Mouse (Mus musculus) cerebellum, postnatal 10 days (tissue): Measurements from ENCODE around the gene Aldh9a1.

Experiments
- DNase-seq, 2 experiments: peaks; one replicate each; pipeline ENCODE4 v3.0.0; 2021; ENCODE audit warnings: mixed read lengths in 2 of 2

The Aldh9a1 gene

DNA sequence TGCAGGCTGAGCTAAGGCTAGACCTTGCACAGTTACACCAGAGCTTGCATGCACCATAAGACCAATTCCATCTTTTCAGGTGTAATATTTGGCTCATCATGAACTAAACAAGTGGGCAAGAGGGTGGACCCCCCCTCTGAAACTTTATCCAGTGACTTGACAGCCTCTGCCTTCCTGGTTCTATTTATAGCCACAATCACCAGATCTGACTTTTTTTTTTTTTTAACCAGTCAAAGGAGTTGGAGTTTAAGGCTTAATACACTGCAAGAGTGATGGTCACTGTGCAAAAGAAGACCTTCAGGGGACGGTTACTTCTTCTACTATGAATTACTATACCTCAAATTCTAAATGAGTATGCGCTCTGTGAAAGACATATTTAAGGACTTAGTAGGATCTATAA, 35.4 kb downstream of the Aldh9a1 start:
- DNase-seq: no peak

DNA sequence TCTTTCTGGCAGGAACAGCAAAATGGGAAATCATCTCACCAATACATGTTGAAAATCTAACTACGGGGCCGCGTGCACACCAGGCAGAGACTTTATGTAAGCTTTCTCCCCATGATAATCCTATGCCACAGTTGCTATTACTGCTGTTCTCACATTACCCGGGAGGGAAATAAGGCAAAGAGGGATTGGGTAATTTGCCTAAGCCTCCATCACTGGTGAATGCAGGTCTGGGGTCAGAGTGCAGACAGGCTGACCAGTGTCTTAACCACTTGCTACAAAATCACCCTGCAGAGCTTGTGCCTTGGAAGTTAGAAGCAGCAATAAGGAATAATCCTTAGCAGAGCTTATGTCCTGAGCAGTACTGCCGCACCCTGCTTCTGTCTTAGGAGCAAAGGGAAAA, 35.8 kb downstream of the Aldh9a1 start:
- DNase-seq: no peak

DNA sequence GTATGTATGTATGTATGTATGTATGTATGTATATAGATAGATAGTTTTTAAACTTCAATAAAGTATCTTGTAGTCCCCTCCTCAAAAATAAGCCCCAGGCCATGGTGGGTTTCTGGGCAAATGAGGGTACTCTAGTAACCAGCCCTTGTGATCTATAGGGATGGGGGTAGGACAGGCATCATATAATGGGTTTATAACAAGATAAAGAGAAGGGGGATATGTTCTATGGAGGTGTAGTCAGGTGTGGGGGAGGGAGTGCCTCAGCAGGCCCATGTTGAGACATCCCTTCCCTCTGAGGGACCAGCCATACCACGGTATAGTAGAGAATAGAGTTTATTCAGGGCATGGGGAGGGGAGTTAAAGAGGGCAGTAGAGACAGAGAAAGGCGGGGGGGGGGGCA, 36.7 kb downstream of the Aldh9a1 start:
- DNase-seq: no peak

DNA sequence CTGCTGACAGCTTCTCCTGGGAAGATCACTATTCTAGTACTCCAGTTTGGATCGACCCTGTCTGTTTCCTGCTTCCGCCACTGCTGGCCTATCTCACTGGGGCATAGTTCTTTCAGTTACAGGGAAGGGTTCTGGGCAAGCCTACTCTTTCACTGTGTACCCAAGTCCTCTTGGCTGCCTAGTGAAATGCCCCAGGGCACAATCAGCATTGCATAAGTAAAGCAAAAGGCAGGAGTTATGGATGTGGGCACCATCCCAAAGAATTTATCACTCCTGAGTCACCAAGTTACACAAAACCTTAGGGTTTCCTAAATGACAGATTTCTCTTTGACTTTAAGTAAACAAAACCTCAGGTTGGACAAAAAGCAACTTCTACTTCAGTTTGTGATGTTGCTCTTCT, 37.5 kb downstream of the Aldh9a1 start:
- DNase-seq: no peak

DNA sequence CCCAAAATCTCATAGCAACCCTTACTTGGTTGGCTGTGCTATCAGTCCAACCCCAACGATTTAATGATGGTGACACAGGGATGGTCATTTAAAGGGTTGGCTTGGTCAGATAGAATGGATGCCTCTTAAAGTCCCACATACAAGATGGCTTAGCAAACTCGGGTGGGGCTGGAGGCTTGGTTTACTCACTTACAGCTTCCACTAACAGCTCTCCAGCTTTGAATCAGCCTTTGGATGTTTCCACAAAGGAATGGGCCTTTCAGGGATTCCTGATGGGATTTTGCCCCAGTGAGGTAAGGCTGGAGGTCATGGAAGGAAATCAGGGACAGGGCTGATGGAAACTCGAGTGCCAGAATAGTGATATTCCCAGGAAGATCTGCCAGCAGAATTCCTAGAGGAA, 38.0 kb downstream of the Aldh9a1 start:
- no peak for DNase-seq

DNA sequence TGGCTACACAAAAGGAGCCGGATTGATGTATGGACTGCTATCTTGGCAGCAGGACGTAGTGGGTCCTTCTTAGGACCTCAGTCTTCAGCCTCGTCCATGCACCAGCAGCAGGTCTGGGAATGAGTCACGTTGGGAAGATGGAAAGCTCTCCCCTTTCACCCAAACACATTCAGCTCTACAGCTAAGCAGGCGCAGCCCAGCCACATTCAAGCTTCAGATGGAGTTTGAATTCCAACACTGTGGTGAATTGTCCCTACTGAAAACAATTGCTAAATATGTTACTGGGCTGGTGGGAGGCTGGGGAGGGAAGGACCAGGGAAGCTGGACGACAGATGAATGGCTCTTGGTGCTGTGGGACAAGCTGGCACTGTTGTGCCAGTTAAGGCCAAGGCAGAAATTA, 38.8 kb downstream of the Aldh9a1 start:
- DNase-seq: no peak

DNA sequence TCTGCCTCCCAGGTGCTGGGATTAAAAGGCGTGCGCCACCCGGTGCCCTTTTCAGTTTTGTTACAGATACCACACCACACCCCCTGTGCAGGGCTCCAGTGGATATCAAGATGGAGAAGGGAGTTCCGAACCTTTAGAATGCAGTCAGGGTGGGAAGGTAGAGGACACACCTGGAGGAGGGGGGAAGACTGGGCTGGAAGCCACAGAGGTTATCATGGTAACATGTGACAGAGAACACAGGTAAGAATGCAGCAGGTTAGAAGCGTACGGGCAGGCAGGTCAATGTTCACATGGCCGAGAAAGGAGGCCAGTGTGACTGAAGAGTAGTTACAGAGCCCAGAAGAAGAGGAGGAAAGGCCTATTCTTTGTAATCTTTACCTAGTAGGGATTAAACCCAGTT, 39.8 kb downstream of the Aldh9a1 start:
- no peak for DNase-seq

DNA sequence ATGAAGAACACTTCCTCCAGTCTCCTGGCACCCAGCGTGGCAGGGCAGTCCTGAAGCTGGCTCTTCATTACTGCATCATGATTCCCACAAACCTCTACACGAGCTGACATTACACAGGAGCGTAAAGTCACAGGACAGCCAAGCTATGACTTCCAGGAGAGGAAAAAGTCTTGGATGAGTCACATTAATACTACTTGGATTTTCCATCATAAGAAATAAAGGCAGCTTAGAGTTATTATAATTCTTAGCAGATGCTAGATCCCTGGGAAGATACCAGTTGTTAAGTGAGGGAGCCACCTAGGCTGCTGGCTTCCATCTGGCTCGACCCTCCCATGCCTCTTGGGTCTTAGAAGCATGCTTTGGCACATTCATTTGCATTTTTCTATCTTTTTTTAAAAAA, 40.6 kb downstream of the Aldh9a1 start:
- no peak for DNase-seq

DNA sequence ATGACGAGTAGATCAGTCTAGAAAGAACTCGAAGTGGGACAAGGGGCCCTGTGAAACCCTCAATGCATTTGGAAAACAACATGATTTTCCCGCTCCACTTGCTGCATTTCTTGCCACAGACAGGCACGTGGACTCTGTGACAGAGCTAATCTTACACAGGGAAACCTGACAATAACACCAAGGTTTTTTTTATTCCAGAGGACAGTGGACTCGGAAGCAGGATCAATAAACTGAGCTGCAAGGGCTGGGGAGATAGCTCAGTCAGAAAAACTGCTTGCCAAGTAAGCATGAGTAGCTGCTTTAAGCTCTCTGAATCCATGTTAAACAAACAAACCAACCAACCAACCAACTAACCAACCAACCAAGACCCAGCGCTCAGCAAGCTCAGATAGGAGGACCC, 41.5 kb downstream of the Aldh9a1 start:
- no peak for DNase-seq

DNA sequence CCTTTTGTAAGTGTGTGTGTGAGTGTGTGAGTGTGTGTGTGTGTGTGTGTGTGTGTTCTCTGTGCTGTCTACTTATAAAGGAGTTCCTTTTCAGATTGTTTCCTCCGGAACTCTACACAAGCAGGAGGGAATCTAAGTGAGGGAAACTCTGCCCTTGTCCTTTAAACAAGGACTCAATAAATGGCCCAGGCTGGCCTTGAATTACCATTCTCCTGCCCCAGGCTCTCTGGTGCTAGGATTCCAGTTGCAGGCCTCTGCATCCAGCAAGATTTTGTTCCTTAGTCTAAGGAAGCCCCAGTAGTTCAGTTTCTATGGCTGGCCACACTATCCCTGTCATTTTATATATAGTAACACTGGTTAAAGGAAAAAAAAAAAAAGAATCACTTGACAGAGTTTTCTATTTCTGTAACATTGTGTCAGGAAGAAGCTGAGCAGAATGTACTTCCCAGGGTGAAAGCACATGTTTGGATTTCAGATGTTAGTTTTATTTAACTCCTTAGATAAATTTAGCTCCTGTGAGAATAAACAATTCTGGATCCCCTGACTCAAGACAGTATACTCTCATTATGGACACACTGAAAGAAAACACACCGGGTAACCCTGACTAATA, 42.3 kb downstream of the Aldh9a1 start:
- DNase-seq: no peak

DNA sequence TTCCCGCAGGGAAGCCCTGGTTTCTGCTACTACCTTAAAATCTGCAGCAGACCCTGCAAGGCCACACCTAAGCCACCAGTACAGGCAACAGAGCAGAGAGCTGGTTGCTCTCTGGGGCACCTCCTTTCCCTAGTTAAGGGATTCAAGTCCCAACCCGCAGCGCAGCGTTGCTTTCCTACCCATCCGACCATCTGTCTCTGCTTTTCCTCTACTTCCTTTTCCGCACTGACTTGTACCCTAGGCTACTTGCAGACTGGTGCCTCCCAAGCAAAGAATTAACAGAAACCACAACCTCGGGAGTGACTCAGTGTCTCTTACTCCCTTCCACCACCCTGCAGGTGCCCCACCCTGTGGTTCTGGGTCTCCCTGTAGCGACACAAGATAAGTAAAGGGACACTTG, 42.9 kb downstream of the Aldh9a1 start:
- DNase-seq: peak; percentile 41 to 59

DNA sequence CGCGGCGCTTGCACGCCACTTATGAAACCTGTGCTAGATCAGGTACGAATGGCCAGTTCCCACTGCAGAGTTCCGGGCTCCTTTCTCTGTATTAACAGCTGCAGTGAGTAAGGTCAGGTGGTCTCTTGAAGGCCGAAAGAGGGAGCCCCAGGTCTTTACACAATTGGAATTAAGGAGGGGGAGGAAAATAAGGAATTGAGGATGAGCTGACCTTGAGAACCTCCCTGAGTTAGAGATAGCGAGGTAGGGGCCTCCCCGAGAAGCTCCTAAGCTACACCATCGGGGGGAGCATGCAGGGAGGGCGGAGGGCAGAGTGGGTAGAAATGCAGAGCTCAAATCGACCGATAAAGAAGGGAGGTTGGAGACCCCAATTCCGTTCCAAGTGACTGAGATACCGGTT, 43.5 kb downstream of the Aldh9a1 start:
- DNase-seq: peak in 1 of 2 experiments; percentile 44

DNA sequence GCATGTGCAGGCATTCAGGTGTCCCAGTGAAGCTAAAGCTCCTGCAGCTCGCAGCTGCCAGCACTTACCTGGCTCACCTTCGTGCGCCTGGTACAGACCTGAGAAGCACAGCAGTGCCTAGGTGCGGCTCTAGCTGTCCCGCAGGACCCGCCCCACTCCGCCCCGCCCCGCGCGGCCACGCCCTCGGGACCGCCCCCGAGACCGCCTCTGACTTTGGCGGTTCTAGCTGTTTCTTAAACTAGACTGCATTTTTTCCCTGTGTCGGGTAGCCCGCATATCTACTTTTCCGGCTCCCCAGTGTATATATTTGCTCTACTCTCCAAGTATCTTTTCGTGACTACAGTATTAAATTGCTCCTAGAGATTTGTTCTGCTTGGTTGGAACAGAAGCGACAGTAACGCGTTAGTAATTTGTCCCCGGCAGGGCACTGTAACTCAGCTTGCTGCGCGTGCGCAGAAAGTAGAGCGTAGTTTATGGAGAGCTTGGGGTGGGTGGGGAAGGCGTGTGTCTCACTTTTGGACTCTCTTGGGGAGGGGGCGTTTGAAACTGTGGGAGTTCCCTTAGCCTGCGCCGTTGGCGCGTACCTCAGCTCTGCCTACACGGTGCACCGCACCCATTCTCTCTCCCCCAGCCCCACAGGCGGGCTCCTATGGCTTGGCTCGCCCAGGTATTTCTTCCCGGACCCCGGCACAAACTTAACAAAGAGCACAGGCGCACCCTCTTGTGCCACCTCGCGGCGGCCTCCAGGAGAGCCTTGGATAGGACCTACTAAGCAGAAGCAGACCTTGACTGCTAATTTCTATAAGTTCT, 44.1 kb downstream of the Aldh9a1 start, which contains the start of gene Mgst3:
Gene Mgst3 (minus strand): TSS at position 159 of the 810 bp plus-strand sequence.
- peak; percentile 95 to 96 for DNase-seq

DNA sequence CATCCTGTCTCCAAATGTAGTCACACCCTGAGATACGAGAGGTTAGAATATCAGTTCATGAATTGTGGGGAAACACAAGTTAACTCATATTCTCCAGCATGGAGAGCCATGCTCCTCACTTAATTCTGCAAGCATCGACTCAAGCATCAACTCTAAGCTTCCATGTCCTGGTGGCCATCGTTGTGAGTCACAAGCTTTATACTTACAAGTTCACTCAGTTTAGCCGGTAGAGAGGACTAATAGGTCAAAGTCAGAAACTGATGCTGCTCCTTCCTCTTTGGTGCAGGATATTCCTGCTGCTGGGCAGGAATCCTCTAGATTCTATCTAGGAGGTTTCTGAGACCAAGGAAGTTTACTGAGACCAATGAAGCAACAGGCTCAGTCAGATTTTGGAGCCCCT, 55.4 kb downstream of the Aldh9a1 start:
- no peak for DNase-seq

DNA sequence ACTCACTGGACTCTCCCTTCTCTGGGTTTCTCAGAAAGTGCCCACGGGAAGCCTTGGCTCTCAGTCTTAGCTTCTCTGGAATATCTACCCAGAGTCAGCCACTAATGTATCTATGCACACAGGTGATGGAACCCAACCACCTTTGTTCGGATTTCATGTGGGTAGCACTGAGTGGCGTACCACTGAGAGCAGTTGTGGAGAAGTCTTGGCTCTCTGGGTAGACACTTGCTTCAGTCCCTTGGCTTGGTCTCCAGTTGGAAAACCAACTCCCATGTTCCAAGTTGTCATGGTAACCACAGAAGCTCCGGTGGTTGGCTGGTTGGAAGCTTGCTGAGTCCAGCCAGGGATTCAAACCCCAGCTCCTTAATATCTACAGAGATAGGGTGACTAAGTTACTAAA, 59.8 kb downstream of the Aldh9a1 start:
- DNase-seq: peak in 1 of 2 experiments; percentile 10

DNA sequence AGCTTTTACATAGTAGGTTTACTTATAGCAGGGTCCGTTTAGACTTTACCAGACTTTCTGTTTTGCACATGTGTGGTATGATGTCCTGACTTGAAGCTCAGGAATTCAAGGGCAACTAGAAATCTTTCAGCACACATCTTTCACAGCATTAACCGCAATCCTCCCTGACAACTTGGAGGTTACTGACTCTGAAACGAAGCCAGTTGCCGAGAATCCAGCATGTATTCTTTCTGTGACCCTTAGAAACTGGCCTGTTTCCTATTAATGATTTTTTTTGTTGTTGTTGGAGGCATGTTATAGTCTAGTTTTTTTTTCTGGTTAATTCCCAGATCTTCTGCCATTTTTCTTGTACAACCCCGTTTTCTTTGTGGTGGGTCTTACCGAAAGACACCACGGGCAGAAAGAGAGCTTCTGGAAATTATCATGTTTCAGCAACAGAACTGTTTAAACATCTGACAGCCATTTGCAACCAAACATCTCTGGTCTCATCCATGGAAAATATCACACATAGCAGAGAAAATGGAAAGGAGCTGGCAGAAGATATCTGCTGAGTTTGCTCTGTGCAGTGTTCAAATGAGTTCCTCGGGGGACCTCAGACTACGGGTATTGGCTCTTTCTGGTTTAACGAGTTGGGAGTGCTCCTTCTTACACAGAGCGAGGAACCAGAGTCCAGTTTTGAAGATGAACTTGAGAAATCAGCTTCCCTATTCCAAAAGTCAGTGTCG, 62.4 kb downstream of the Aldh9a1 start:
- no peak for DNase-seq

DNA sequence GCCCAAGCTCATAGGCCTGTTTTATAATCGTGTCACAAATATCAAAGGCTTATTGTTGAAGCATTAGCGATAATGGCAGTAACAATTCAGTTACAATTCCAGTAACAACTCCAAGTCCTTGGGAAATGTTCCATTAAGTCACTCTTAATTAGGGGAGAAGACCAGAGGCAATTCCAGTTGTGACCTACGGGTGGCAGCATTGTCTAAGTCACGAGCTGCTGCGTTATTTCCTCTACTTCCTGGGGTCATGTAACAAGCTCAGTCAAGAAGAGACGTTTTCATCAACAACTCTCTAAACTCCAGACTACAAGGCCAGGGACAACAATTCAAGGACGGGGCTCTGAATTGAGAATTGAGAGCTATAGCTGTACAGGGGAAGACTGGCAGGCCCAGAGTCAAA, 65.1 kb downstream of the Aldh9a1 start:
- DNase-seq: peak; percentile 87 to 90
